Mouse (Mus musculus): Measurements from ENCODE around the gene Trim2. TPM values are rescaled to one million over a fixed set of nuclear protein-coding genes. Genes with fewer than 3 reads are reported as not detected.

The Trim2 gene
- polyA plus RNA-seq, 1 experiment from 2014 or later: 32.6 TPM

GRCm38 (mm10) chr3:84313003-84313800 lies 6.5 kb upstream of the Trim2 start:
- Histone ChIP-seq H3K27ac (ENCODE audit: low read depth, low read length) (no peak overlapping the region), H3K4me2 (replicated peaks; ENCODE audit: low read depth, low read length) (no peak overlapping the region), H3K9ac (ENCODE audit: low read depth, low read length) (no peak overlapping the region), H3K27me3 (ENCODE audit: control insufficient read depth, insufficient read depth, low read length) (no peaks in the 10 kb centered on the region), H3K4me3 (ENCODE audit: low read length) (no peak overlapping the region), H3K9me3 (ENCODE audit: control insufficient read depth, low read length) (no peaks in the 10 kb centered on the region), H3K36me3 (ENCODE audit: control insufficient read depth, insufficient read depth, low read length) (no peaks in the 10 kb centered on the region), H3K4me1 (ENCODE audit: control insufficient read depth, insufficient read depth, low read length) (peaks cover 4% of the 10 kb centered on the region; the same call in 1 of the 2 replicates)
- 0 out of 2 replicates have a peak, but pooled peaks have one; percentile 38 for ATAC-seq (ENCODE audit: low FRiP score, low TSS enrichment)
- WGBS: 57% methylated on average over 18 of the region's 18 CpGs

- no peak overlapping the region for H3K4me2 ChIP-seq (replicated peaks; ENCODE audit: low read depth, low read length)
- no peaks in the 10 kb centered on the region for H3K27me3 ChIP-seq (ENCODE audit: control insufficient read depth, insufficient read depth, low read length)
- no peak for ATAC-seq (ENCODE audit: low FRiP score, low TSS enrichment)
- no peak overlapping the region for H3K4me3 ChIP-seq (ENCODE audit: low read length)
- H3K9ac ChIP-seq (ENCODE audit: low read depth, low read length): no peak overlapping the region
- H3K36me3 ChIP-seq (ENCODE audit: control insufficient read depth, insufficient read depth, low read length): no peaks in the 10 kb centered on the region
- H3K27ac ChIP-seq (ENCODE audit: low read depth, low read length): no peak overlapping the region
- H3K9me3 ChIP-seq (ENCODE audit: control insufficient read depth, low read length): no peaks in the 10 kb centered on the region
- peaks cover 4% of the 10 kb centered on the region; the same call in 1 of the 2 replicates for H3K4me1 ChIP-seq (ENCODE audit: control insufficient read depth, insufficient read depth, low read length)
- 85% methylated on average over 5 of the region's 5 CpGs for WGBS
These were observed 5.6 kb upstream of the Trim2 start for GRCm38 (mm10) chr3:84312326-84312725.

GRCm38 (mm10) chr3:84307516-84307915 lies 839 bp upstream of the Trim2 start:
- H3K4me3 ChIP-seq (ENCODE audit: low read length): no peak overlapping the region
- H3K27ac ChIP-seq (ENCODE audit: low read depth, low read length): no peak overlapping the region
- H3K27me3 ChIP-seq (ENCODE audit: control insufficient read depth, insufficient read depth, low read length): peaks cover 28% of the 10 kb centered on the region
- no peak overlapping the region for H3K9ac ChIP-seq (ENCODE audit: low read depth, low read length)
- H3K4me1 ChIP-seq (ENCODE audit: control insufficient read depth, insufficient read depth, low read length): peaks cover 14% of the 10 kb centered on the region; the same call in 1 of the 2 replicates
- H3K9me3 ChIP-seq (ENCODE audit: control insufficient read depth, low read length): peaks cover 3% of the 10 kb centered on the region; the same call in 1 of the 2 replicates
- H3K36me3 ChIP-seq (ENCODE audit: control insufficient read depth, insufficient read depth, low read length): no peaks in the 10 kb centered on the region
- 85% methylated on average over 5 of the region's 5 CpGs for WGBS
- no peak overlapping the region for H3K4me2 ChIP-seq (replicated peaks; ENCODE audit: low read depth, low read length)
- ATAC-seq (ENCODE audit: low FRiP score, low TSS enrichment): no peak

GRCm38 (mm10) chr3:84305722-84306510 lies 761 bp downstream of the Trim2 start:
- peak overlapping the region; percentile 54; the same call in 1 of the 2 replicates for H3K4me2 ChIP-seq (replicated peaks; ENCODE audit: low read depth, low read length)
- no peak overlapping the region for H3K27ac ChIP-seq (ENCODE audit: low read depth, low read length)
- H3K4me3 ChIP-seq (ENCODE audit: low read length): no peak overlapping the region

GRCm38 (mm10) chr3:84305010-84305692 lies 1.5 kb downstream of the Trim2 start:
- peak; percentile 85 for ATAC-seq (ENCODE audit: low FRiP score, low TSS enrichment)
- Histone ChIP-seq H3K4me3 (ENCODE audit: low read length) (peak overlapping the region; percentile 34), H3K9ac (ENCODE audit: low read depth, low read length) (no peak overlapping the region), H3K27ac (ENCODE audit: low read depth, low read length) (no peak overlapping the region), H3K36me3 (ENCODE audit: control insufficient read depth, insufficient read depth, low read length) (no peaks in the 10 kb centered on the region), H3K4me2 (replicated peaks; ENCODE audit: low read depth, low read length) (peak overlapping the region; percentile 54), H3K9me3 (ENCODE audit: control insufficient read depth, low read length) (peaks cover 3% of the 10 kb centered on the region; the same call in 1 of the 2 replicates), H3K4me1 (ENCODE audit: control insufficient read depth, insufficient read depth, low read length) (peaks cover 14% of the 10 kb centered on the region; the same call in 1 of the 2 replicates), H3K27me3 (ENCODE audit: control insufficient read depth, insufficient read depth, low read length) (peaks cover 28% of the 10 kb centered on the region)
- under 1% methylated on average over 28 of the region's 28 CpGs for WGBS

More at GRCm38 (mm10) chr3:84305722-84306510, 761 bp downstream of the Trim2 start:
- H3K9ac ChIP-seq (ENCODE audit: low read depth, low read length): no peak overlapping the region
- 55% methylated on average over 15 of the region's 15 CpGs for WGBS
- H3K4me1 ChIP-seq (ENCODE audit: control insufficient read depth, insufficient read depth, low read length): peaks cover 14% of the 10 kb centered on the region; the same call in 1 of the 2 replicates
- H3K27me3 ChIP-seq (ENCODE audit: control insufficient read depth, insufficient read depth, low read length): peaks cover 28% of the 10 kb centered on the region
- H3K36me3 ChIP-seq (ENCODE audit: control insufficient read depth, insufficient read depth, low read length): no peaks in the 10 kb centered on the region
- H3K9me3 ChIP-seq (ENCODE audit: control insufficient read depth, low read length): peaks cover 3% of the 10 kb centered on the region; the same call in 1 of the 2 replicates
- 0 out of 2 replicates have a peak, but pooled peaks have one; percentile 1 for ATAC-seq (ENCODE audit: low FRiP score, low TSS enrichment)

- H3K4me3 ChIP-seq (ENCODE audit: low read length): peak overlapping the region; percentile 34
- H3K9ac ChIP-seq (ENCODE audit: low read depth, low read length): no peak overlapping the region
- peaks cover 3% of the 10 kb centered on the region; the same call in 1 of the 2 replicates for H3K9me3 ChIP-seq (ENCODE audit: control insufficient read depth, low read length)
- H3K4me2 ChIP-seq (replicated peaks; ENCODE audit: low read depth, low read length): peak overlapping the region; percentile 54
- H3K36me3 ChIP-seq (ENCODE audit: control insufficient read depth, insufficient read depth, low read length): no peaks in the 10 kb centered on the region
- ATAC-seq (ENCODE audit: low FRiP score, low TSS enrichment): peak; percentile 63; the same call in 1 of the 2 replicates
- peaks cover 28% of the 10 kb centered on the region for H3K27me3 ChIP-seq (ENCODE audit: control insufficient read depth, insufficient read depth, low read length)
- H3K4me1 ChIP-seq (ENCODE audit: control insufficient read depth, insufficient read depth, low read length): peaks cover 14% of the 10 kb centered on the region; the same call in 1 of the 2 replicates
- H3K27ac ChIP-seq (ENCODE audit: low read depth, low read length): no peak overlapping the region
- under 1% methylated on average over 32 of the region's 32 CpGs for WGBS
These were observed 2.2 kb downstream of the Trim2 start for GRCm38 (mm10) chr3:84304339-84305009.

GRCm38 (mm10) chr3:84303395-84303949 lies 3.2 kb downstream of the Trim2 start:
- Histone ChIP-seq H3K36me3 (ENCODE audit: control insufficient read depth, insufficient read depth, low read length) (no peaks in the 10 kb centered on the region), H3K9ac (ENCODE audit: low read depth, low read length) (no peak overlapping the region), H3K4me2 (replicated peaks; ENCODE audit: low read depth, low read length) (no peak overlapping the region), H3K27me3 (ENCODE audit: control insufficient read depth, insufficient read depth, low read length) (peaks cover 28% of the 10 kb centered on the region), H3K4me1 (ENCODE audit: control insufficient read depth, insufficient read depth, low read length) (peaks cover 14% of the 10 kb centered on the region; the same call in 1 of the 2 replicates), H3K27ac (ENCODE audit: low read depth, low read length) (no peak overlapping the region), H3K9me3 (ENCODE audit: control insufficient read depth, low read length) (peaks cover 3% of the 10 kb centered on the region; the same call in 1 of the 2 replicates), H3K4me3 (ENCODE audit: low read length) (no peak overlapping the region)
- ATAC-seq (ENCODE audit: low FRiP score, low TSS enrichment): no peak
- WGBS: 76% methylated on average over 8 of the region's 8 CpGs

GRCm38 (mm10) chr3:84302273-84302672 lies 4.4 kb downstream of the Trim2 start:
- 19% methylated on average over 4 of the region's 4 CpGs for WGBS
- ATAC-seq (ENCODE audit: low FRiP score, low TSS enrichment): no peak
- H3K27me3 ChIP-seq (ENCODE audit: control insufficient read depth, insufficient read depth, low read length): peaks cover 28% of the 10 kb centered on the region

More at GRCm38 (mm10) chr3:84302273-84302672, 4.4 kb downstream of the Trim2 start:
- Histone ChIP-seq H3K4me1 (ENCODE audit: control insufficient read depth, insufficient read depth, low read length) (peaks cover 14% of the 10 kb centered on the region; the same call in 1 of the 2 replicates), H3K9ac (ENCODE audit: low read depth, low read length) (no peak overlapping the region), H3K27ac (ENCODE audit: low read depth, low read length) (no peak overlapping the region), H3K36me3 (ENCODE audit: control insufficient read depth, insufficient read depth, low read length) (no peaks in the 10 kb centered on the region), H3K4me2 (replicated peaks; ENCODE audit: low read depth, low read length) (no peak overlapping the region), H3K9me3 (ENCODE audit: control insufficient read depth, low read length) (peaks cover 3% of the 10 kb centered on the region; the same call in 1 of the 2 replicates), H3K4me3 (ENCODE audit: low read length) (no peak overlapping the region)

Measured in kidney, embryonic 14.5 days (tissue).